Mouse (Mus musculus) embryo, embryonic 10 days (tissue): ENCODE results near the gene Pou3f1.

Source experiments
- DNase-seq: peaks from one replicate; pipeline ENCODE4 v3.0.0-alpha.2; 2015; ENCODE audit warnings: low spot score

The Pou3f1 gene

DNA sequence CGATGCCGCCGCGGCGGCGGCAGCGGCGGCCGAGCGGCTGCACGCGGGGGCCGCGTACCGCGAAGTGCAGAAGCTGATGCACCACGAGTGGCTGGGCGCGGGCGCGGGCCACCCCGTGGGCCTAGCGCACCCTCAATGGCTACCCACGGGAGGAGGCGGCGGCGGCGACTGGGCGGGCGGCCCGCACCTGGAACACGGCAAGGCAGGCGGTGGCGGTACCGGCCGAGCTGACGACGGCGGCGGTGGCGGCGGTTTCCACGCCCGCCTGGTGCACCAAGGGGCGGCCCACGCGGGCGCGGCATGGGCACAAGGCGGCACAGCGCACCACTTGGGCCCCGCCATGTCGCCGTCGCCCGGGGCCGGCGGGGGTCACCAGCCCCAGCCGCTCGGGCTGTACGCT, 1.2 kb downstream of the Pou3f1 start:
- no peak for DNase-seq

DNA sequence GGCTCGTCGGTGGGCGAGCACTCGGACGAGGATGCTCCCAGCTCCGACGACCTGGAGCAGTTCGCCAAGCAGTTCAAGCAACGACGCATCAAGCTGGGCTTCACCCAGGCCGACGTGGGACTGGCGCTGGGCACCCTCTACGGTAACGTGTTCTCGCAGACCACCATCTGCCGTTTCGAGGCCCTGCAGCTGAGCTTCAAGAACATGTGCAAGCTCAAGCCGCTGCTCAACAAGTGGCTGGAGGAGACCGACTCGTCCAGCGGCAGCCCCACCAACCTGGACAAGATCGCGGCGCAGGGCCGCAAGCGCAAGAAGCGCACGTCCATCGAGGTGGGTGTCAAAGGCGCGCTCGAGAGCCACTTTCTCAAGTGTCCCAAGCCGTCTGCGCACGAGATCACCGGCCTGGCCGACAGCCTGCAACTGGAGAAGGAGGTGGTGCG, 1.8 kb downstream of the Pou3f1 start:
- DNase-seq, result peak; percentile 67

DNA sequence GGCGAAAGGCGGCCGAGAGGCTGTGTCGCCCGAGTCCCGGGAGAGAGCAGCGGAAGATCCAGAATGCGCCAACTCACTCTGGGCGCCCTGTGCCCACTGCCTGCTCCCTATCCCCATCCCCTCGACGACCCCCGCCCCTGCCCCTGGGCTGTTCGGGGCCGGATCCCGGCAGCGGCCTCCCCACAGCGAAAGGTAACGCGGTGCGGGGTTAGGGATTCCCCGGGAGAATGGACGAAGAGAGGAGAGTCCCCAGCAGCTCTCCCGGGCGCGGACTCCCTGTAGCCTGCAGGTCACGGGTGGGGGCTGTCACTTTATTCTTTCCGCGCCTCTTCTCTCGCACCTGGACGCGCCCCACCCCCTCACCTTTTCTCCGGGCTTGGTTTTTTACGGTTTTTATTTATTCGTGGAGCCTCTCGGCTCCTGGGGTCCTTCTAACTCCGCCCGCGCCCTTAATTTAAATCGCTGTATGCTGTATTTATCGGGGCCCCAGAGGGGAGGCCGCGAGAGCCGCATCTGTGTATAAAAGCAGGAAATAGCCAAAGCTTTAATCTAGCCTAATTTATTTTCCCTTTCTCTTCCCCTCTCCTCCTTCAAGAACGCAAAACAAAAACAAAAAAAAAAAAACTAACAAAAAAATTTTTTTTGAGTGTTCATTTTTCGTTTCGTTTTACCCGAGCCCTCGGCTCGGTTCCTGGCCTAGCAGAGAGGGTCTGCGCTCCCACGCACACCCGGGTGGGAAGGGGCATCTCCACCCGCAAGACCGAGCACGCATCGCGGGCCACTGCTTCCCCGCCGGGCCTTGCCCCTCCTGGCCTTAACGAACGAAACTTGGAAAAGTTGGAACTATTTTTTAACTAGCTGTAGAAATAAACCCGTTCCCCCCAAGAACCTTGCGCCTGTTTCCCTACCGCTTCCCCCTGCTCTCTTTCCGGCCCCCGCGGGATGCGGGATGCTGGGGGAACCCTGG, 2.9 kb downstream of the Pou3f1 start:
- no peak for DNase-seq

DNA sequence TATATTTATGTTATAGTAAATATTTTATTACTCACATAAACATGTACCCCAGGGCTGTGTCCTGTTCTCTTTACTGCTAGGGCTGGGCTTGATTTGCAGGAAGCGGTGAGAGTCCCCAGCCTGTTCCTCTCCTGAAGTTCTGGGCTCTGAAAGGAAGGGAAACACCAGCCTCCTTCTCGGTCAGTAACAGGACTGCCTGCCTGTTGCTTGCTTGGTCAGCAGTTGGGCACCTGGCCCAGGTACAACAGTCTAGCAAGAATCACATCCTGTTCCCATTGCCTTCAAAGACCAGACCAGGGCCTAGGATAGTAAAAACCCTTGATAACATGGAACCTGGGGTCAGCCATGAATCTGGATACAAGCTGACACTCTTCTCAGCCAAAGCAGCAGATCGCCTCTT, 4.0 kb downstream of the Pou3f1 start:
- no peak for DNase-seq

DNA sequence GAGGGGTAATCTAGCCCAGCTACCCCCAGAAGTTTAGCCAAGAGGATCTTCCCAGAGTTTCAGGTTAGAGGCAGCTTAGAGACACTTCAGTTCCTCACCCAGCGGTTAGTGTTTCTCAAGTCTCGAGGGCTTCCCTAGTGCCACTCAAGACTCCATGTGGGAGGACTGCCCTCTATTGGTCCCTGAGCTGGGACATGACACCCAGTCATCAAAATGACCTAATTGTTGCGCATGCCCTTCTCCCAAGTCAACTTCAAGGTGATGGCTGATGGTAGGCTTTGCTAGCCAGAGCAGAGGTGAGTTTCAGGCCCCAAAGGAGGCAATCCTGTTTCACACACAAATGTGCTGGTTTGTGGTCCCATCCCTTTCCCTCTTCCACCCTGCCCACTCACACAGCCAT, 6.4 kb downstream of the Pou3f1 start:
- no peak for DNase-seq

DNA sequence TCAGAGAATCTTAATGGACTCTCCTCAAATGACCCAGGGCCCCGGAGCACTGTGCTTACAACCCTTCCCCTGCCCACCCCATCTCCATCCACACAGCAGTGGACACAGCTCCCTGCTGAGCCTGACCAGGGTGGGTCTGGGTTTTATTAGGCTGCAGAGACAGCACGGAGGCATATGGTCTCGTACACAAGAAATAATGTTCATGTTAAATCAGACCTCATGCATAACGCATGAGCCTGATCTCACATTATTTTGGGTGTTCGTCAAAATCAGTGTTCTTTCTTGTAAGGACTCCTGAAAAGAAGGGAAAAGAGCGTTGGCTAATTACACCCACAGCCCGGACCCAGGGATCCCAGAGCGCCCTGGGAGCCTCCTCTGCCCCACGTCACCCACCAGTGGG, 7.6 kb downstream of the Pou3f1 start:
- DNase-seq, result no peak

DNA sequence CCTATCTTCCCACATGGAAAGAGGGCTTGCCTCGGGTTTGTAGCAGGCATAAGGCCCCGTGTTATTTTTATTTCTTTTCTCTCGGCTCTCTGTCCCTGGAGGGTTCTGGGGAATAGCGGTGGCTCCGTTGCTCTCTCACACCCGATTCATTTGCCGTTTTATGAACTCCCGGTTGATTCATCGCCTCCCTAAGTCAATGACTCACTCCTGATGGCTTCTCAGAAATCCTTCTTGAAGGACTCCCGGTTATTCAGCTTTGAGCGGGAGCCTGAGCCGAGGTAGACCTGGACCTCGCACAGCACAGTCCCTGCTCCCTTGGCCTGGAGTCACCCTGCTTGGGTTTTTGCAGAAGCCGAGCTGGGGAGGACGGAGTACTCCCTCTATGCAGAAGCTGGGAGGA, 8.0 kb downstream of the Pou3f1 start:
- no peak for DNase-seq

DNA sequence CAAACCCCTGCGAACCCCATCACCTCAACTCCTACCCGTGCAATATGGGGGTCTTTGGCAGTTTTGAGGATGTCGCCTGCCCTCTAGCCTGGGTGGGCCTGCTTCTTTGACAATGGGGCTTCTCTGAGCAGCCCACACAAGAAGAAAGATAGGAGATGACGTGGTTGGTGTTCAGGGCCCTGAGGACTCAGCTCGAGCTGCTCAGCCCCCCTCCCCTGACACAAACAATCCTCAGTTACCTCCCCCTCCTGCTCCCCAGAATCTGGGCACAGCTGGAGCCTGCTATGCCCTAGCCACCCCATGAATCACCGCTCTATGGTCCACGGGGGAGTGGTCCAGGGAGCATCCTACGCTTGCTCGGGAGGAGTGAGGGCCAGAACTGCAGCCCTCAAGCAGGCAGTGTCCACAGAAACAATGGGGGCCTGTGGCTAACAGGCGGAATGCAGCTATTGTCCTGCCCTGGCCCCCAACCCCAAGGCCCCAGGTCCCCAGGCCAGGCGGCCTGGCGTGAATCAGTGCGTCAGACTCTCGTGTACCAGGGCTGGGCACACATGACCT, 10.9 kb downstream of the Pou3f1 start:
- no peak for DNase-seq

DNA sequence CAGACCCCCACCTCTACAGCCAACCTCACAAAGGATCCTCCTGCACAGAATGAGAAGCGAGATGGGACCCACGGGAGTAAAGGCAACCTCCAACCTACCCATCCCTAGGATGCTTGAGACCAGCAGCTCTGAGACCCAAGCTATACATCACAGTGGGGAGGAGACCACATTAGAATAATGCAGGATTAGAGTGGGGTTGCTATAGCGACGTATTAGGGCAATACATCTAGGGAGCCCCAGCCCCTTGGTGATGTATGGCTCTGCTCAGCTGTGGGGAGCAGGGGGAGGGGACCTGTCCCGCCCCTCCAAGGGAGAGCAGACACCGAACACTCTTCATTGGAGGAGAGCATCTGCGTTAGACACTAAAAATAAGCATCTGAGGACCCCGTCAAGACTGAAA, 11.5 kb downstream of the Pou3f1 start:
- peak; percentile 69 for DNase-seq

DNA sequence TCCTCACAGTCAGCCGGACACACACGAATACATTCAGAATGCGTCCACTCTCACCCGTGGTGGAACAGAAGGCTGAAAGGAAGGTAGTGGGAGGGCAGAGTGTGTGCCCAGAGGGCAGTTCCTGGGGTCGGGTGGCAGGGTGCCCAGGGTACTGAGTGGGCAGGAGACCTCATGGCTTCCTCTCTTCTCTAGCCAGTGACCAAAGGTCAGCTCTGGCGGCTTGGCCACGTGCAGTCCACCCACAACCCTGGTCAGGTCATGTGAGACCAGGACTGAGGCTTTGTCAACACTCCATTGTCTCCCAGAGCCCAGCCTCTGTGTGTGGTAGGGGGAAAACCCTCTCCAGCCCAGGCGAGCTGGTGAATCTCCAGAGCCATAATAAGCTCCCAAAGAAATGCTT, 13.6 kb downstream of the Pou3f1 start:
- no peak for DNase-seq

DNA sequence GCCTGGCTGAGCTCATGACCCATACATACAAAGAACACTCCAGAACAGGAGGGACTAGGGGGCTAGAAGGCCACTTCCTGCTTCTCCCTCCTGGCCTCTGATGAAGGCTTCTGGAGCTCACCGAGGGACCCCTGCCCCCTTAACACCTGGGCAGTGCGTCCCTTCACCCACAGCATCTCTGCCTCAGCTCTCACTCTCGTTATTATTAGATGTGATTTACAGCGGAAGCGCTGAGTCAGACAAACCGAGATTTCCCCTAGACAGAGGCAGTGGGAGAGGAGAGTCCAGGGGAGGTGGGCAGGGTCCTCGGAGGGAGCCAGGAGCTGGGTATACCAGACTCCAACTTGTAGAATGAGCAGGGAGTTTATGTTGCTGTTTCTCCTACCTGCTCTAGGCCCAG, 15.0 kb downstream of the Pou3f1 start:
- DNase-seq, result no peak

DNA sequence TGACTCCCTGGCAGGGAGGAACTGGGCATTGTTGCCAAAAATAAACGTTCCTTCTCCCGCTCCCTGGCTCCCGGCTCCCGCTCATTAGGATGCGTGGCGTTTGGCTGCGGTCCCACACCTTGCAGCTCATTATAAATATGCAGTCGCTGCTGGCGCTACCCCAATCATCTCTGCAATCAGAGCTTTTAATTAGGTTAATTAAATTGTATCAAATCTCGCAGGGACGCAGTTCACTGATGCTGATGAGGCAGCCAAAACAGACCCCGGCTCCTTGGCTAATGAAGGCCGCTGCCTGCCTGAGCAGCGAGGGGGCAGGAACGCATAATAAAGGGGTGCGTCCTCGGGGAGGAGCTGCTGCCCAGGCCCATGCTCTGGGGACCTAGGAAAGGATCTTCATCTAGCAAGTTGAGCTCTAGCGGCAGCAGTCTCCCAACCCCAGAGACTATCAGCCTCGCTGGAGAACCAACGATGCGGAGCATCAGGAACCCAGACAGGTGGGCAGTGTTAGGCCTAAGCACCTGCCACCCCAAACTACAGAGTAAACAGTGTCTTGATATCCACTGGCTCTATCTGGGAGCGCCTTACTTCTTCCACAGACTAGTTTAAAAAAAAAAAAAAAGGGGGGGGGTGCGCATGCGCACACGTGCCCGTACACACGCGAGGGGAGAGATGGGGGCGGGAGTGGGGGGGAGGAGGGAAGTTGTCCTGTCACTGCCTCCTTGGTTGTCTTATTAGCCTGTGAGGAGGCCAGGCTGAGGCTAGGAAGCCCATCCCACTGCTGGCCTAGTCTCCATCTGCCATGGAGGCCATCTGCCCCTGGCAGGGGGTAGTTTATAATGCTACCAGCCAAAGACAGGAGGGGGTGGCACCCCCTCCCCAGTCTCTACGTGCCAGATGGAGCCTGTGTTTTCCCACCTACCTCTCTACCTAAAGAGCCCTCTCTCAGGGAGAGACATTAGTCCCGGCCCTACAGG, 16.0 kb downstream of the Pou3f1 start:
- peak; percentile 45 for DNase-seq

DNA sequence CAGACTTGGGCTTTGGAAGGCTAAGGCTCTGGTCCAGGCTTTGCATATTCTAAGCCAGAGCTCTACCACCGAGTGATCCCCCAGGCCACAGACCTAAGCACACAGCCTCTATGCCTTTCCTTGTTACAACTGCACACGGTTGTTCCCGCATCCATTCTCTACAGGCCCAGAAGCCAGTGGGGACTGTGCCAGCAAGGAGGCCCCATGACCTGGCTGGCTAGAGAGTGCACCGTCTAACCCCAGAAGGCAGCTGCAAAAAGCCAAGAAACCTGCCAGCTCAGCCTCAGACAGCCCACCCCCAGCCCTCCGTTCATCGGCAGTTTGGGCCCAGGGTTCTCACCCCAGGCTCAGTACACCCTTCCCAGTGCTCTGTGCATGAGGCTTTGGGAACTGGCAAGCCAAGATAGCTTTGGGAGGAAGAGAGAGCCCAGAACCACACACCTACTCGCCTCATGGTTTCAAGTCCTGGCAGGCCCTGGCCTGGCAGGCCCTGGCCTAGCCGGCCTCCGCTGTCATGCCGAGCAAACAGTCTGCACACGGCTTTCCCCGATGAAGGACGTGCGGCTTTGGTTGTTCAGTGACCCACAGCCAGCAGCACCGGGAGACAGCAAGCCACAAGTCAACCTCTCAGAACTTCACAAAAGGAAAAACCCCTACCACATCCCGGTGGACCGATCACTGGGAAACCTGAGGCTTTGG, 17.9 kb downstream of the Pou3f1 start:
- DNase-seq, result no peak

DNA sequence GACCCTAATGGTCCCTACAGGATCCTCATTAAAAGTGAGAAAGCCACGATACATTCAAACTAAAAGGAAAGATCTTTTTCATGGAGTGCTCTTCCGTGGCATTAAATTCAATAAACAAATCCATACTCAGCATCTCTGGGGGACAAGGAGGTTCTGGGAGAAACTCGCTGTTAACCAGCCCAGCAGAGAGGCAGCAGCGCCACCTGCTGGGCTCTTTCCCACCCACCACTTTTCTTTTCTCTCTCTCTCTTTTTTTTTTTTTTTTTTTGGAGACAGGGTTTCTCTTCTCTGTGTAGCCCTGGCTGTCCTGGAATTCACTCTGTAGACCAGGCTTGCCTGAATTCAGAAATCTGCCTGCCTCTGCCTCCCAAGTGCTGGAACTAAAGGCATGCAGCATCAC, 18.4 kb downstream of the Pou3f1 start:
- peak; percentile 76 for DNase-seq

DNA sequence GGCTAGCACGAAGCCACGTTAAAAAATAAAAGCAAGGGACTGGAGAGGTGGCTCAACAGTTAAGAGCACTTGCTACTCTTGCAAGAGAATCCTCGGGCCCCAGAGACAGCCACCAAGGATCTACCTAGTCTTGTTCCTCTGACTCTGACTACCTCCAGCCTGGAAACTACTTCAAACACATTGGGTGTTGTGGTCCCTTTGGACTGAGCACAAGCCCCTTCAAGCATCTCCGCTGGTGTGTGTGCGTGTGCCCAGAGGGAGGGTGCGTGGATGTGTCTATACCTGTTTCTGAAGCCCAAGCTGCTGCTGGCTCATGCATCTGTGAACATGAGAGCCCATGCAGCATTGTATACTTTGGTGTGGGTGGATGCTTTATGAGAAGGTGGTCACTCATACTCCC, 19.4 kb downstream of the Pou3f1 start:
- no peak for DNase-seq

DNA sequence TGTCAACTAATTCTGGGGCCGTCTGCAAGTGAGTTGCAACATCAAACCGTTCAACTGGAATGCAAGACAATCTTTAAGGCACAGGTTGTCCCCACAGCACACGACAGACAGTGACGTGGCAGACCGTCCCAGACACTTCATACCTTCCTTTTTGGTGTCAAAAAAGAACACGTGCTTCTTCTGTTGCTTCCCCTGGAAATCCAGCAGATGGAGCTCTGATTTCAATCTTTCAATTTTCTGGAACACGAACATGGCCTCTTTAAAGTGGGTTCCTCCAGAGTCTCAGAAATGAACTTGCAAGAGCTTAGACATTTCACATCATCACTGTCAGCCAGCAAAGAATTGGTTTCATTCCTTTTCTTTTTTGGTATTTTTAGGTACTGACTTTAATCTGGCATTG, 25.7 kb downstream of the Pou3f1 start:
- DNase-seq, result no peak

DNA sequence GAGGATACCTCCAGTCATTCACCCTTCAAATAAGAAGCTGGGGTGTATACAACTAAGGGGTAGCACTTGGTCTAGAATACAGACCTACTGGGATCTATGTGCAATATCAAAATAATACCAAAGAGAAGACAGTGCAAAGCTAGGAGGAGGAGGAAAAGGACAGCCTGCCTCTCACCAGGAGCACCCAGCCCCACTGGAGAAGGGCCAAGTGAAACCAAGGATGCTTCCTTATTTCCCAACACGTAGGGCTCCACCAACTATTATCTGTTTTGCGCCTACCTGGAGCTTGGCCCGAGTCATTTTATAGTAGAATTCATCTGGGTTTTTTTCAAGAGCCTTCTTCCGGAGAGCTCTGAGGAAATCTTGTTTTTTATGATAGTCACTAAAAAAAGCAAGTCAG, 26.9 kb downstream of the Pou3f1 start:
- DNase-seq, result no peak

DNA sequence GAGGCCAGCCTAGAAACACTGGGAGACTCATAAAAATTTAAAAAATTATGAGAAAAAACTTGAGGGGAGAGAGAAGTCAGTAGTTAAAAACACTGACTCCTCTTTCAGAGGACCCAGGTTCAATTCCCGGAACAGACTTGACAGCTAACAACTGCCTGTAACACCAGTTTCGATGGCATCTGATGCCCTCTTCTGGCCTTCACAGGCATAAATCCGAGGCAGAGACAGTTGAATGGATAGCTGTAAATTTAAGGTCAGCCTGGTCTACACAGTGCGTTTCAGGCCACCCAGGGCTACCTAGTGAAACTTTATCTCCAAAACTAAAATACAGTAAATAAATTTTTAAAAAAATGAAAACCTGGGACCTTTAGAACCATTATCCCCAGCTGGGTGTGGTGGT, 28.4 kb downstream of the Pou3f1 start:
- DNase-seq, result no peak

DNA sequence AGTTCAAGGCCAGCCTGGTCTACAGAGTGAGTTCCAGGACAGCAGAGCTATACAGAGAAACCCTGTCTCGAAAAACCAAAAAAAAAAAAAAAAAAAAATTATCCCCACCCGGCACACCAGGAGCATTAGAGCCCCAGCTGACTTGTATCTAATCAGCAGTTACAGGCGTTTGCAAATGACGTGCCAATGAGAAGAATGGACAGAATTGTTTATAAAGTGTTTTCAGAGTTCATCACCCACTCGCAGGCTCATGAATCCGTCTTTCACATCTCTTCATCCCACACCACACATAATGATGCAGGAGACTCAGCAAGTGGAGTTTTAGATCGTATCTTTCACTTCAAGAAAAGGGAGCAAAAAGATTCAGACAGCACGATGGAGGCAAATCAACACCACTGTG, 28.8 kb downstream of the Pou3f1 start:
- DNase-seq, result no peak

DNA sequence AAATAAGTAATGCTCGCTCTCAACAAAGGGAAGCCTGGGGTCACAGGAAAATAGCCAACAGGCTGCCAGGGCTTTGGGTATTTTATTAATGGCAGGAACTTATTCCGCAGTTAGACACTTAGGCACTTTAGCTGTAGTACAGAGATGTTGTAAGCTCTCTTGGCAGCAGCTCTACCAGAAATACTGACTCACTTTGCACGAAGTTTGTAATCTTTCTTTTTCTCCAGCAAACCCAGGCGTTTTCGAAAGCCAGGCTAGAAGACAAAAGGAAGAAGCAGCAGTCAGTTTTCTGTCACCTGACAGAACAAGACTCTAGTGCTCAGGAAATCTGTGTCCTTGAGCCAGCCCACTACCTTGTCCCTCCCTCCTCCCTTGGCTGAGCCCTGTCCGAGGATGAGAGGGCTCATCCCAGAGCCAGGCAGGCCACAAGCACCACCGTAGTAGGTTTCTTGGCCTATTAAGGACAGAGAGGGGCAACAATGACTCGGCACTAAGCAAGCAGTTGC, 29.3 kb downstream of the Pou3f1 start:
- no peak for DNase-seq

DNA sequence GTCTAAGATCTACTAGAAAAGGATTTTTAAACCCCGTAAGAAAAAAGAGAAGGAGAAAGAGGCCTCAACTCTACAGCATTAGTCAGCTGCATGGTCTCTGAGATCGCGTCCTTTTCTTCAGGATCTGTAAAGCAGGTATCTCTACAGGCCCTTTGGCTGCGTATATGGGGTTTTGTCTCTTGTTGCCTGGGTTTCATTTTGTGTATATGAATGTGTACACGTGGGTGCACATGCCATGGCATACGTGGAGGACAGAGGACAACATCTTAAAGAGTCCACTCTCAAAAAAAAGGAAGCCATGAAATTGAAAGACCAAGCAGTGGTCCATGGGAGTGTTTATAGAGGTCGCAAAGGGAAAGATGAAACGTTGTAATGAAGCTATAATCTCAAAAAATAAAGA, 34.8 kb downstream of the Pou3f1 start:
- no peak for DNase-seq

DNA sequence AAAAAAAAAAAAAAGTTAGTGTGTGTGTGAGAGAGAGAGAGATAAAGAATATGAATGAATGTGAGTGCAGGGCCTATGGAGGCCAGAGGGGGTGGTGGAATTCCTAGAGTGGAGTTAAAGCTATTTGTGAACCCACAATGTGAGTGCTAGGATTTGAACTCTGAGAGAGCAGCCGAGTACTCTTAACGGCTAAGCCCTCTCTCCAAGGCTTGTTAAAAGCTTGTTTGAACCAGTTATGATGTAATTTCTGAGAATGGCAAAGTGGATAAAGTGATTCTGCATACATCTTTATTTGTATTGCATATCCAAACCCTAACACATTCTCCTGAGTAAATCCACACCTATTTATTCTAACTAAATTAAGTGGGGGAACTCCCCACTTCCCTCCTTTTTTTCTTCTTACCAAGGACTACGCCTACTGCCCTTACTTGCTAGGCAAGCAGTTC, 35.8 kb downstream of the Pou3f1 start:
- DNase-seq, result no peak
